Mouse (Mus musculus): Measurements from ENCODE around the gene Lhx2.

GRCm38 (mm10) chr2:38354717-38355510, 15.8 kb downstream of the Lhx2 start:
- TF ChIP-seq POLR2A (IDR thresholded peaks at IDR 0.05; ENCODE audit: borderline replicate concordance, control insufficient read depth, low read depth, low read length) = no peak
- TF ChIP-seq CTCF (IDR thresholded peaks at IDR 0.05; ENCODE audit: control insufficient read depth, insufficient read depth, low read length) = no peak
